Mouse (Mus musculus) spleen, adult 2 months (tissue): ENCODE data around the gene Olfr624. TPM values are rescaled to one million over a fixed set of nuclear protein-coding genes. Genes with fewer than 3 reads are reported as not detected.

ENCODE experiments used
- DNase-seq, 2 experiments: peaks; one replicate each; pipeline versions ENCODE4 v3.0.0 to v3.0.0-alpha.2; 2012 to 2021; ENCODE audit warnings: low spot score in 2 of 2, low read depth in 1 of 2
- H3K27ac ChIP-seq: fragments of 200-500 bp; 2 replicates; pipeline ENCODE4 v1.5.1; 2012; ENCODE audit warnings: low read length, inconsistent platforms; ENCODE audit not compliant: insufficient read depth
- H3K27me3 ChIP-seq: fragments of 200-500 bp; 2 replicates; pipeline ENCODE4 v1.6.1; 2012; ENCODE audit warnings: mild to moderate bottlenecking, moderate library complexity, low read length, inconsistent platforms; ENCODE audit not compliant: control insufficient read depth, insufficient read depth
- H3K36me3 ChIP-seq: fragments of 200-500 bp; 2 replicates; pipeline ENCODE4 v1.6.1; 2012; ENCODE audit warnings: mild to moderate bottlenecking, low read length, inconsistent platforms; ENCODE audit not compliant: control insufficient read depth, insufficient read depth
- H3K4me1 ChIP-seq: fragments of 200-500 bp; 2 replicates; pipeline ENCODE4 v1.6.1; 2011; ENCODE audit warnings: inconsistent platforms; ENCODE audit not compliant: control insufficient read depth, insufficient read depth, insufficient read length
- H3K4me3 ChIP-seq: fragments of 200-500 bp; 2 replicates; pipeline ENCODE4 v1.5.1; 2011; ENCODE audit warnings: mild to moderate bottlenecking, inconsistent platforms; ENCODE audit not compliant: insufficient read depth, insufficient read length; ENCODE audit errors: extremely low read depth
- CTCF ChIP-seq: fragments of 200-500 bp; IDR thresholded peaks from 2 replicates; pipeline ENCODE4 v1.5.1; 2011; ENCODE audit warnings: mild to moderate bottlenecking, inconsistent platforms; ENCODE audit not compliant: insufficient read depth, insufficient read length, insufficient replicate concordance; ENCODE audit errors: extremely low read depth
- POLR2A ChIP-seq: fragments of 200-500 bp; IDR thresholded peaks from 2 replicates; pipeline ENCODE4 v1.6.1; 2011; ENCODE audit warnings: low read depth, low read length, inconsistent platforms
- WGBS: fragments of 180-500 bp; shearing (Covaris S2); methylation state at CpG from one replicate; pipeline ENCODE4 v1.1.7; 2018; 5-methylcytosine and 5-hydroxymethylcytosine counted together
- polyA plus RNA-seq: library from polyadenylated mRNA; depleted of rRNA; stranded (reverse); fragments of >200 nt; gene quantifications from 2 replicates; pipeline ENCODE4 v1.2.3, GENCODE M21; 2012; rRNA removed

Gene Olfr624
- polyA plus RNA-seq, 1 experiment = not detected

GRCm38 (mm10) chr7:103642602-103643001 is 28.4 kb downstream of the Olfr624 start, which contains the start of gene Olfr622:
Olfr622 (minus strand) TSS chr7:103642702.
- no peaks in the 10 kb centered on the region for H3K36me3 ChIP-seq
- no peak within 1 kb of the TSS for H3K4me3 ChIP-seq
- no peak for DNase-seq
- TF ChIP-seq CTCF (no peak), POLR2A (no peak)
- WGBS = 83% methylated on average over 1 of the region's 1 CpGs
- H3K4me1 ChIP-seq = no peaks in the 10 kb centered on the region
- no peaks in the 10 kb centered on the region for H3K27me3 ChIP-seq
- no peak within 1 kb of the TSS for H3K27ac ChIP-seq

GRCm38 (mm10) chr7:103636795-103637194 is 34.2 kb downstream of the Olfr624 start:
- TF ChIP-seq POLR2A (no peak), CTCF (no peak)
- Histone ChIP-seq H3K4me3 (no peak overlapping the region), H3K27ac (no peak overlapping the region), H3K4me1 (no peaks in the 10 kb centered on the region), H3K36me3 (no peaks in the 10 kb centered on the region), H3K27me3 (no peaks in the 10 kb centered on the region)
- DNase-seq = no peak

Other genes with a start within 250 kb of the Olfr624 start
- gene Olfr605, start 225.8 kb downstream of the Olfr624 start, polyA plus RNA-seq = not detected in 2 replicates
- not detected in 2 replicates for gene Olfr606, start 222.1 kb downstream of the Olfr624 start, polyA plus RNA-seq
- not detected in 2 replicates for gene Olfr607, start 207.0 kb downstream of the Olfr624 start, polyA plus RNA-seq
- not detected in 2 replicates for gene Olfr608, start 201.3 kb downstream of the Olfr624 start, polyA plus RNA-seq
- not detected in 2 replicates for gene Olfr609, start 173.1 kb downstream of the Olfr624 start, polyA plus RNA-seq
- gene Olfr610, start 159.1 kb downstream of the Olfr624 start, polyA plus RNA-seq = not detected in 2 replicates
- gene Olfr611, start 150.3 kb downstream of the Olfr624 start, polyA plus RNA-seq = not detected in 2 replicates
- gene Olfr612, start 128.5 kb downstream of the Olfr624 start, polyA plus RNA-seq = not detected in 2 replicates
- gene Olfr613, start 123.1 kb downstream of the Olfr624 start, polyA plus RNA-seq = not detected in 2 replicates
- not detected in 2 replicates for gene Olfr615, start 115.1 kb downstream of the Olfr624 start, polyA plus RNA-seq
- not detected in 2 replicates for gene Olfr616, start 102.0 kb downstream of the Olfr624 start, polyA plus RNA-seq
- gene Olfr617, start 98.1 kb downstream of the Olfr624 start, polyA plus RNA-seq = not detected in 2 replicates
- not detected in 2 replicates for gene Olfr618, start 81.1 kb downstream of the Olfr624 start, polyA plus RNA-seq
- not detected in 2 replicates for gene Olfr619, start 70.6 kb downstream of the Olfr624 start, polyA plus RNA-seq
- gene Olfr620, start 58.7 kb downstream of the Olfr624 start, polyA plus RNA-seq = not detected in 2 replicates
- gene Olfr622, start 28.5 kb downstream of the Olfr624 start, polyA plus RNA-seq = not detected in 2 replicates
- not detected in 2 replicates for gene Olfr623, start 7.5 kb downstream of the Olfr624 start, polyA plus RNA-seq
- not detected in 2 replicates for gene Olfr625-ps1, start 11.5 kb upstream of the Olfr624 start, polyA plus RNA-seq
- not detected in 2 replicates for gene Olfr243, start 43.5 kb upstream of the Olfr624 start, polyA plus RNA-seq
- gene Olfr628, start 59.2 kb upstream of the Olfr624 start, polyA plus RNA-seq = not detected in 2 replicates
- gene Olfr629, start 73.8 kb upstream of the Olfr624 start, polyA plus RNA-seq = not detected in 2 replicates
- gene Olfr630, start 86.1 kb upstream of the Olfr624 start, polyA plus RNA-seq = not detected in 2 replicates
- not detected in 2 replicates for gene Olfr69, start 100.4 kb upstream of the Olfr624 start, polyA plus RNA-seq
- gene Olfr68, start 108.5 kb upstream of the Olfr624 start, polyA plus RNA-seq = not detected in 2 replicates
- not detected in 2 replicates for gene Olfr67, start 120.6 kb upstream of the Olfr624 start, polyA plus RNA-seq
- gene Hbb-bt, start 142.8 kb upstream of the Olfr624 start, polyA plus RNA-seq = 8,577 and 15,977 TPM in 2 replicates
- gene Hbb-bs, start 156.9 kb upstream of the Olfr624 start, polyA plus RNA-seq = 71,783 and 120,196 TPM in 2 replicates
- not detected in 2 replicates for gene Hbb-bh2, start 169.3 kb upstream of the Olfr624 start, polyA plus RNA-seq
- gene Hbb-bh1, start 172.0 kb upstream of the Olfr624 start, polyA plus RNA-seq = 0.15 TPM in 1 of 2 replicates, not detected in the other
- 0.14 TPM in 1 of 2 replicates, not detected in the other for gene Hbb-y, start 182.0 kb upstream of the Olfr624 start, polyA plus RNA-seq
- gene Olfr66, start 215.1 kb upstream of the Olfr624 start, polyA plus RNA-seq = not detected in 2 replicates
- not detected in 2 replicates for gene Olfr64, start 223.3 kb upstream of the Olfr624 start, polyA plus RNA-seq
- gene Olfr65, start 232.3 kb upstream of the Olfr624 start, polyA plus RNA-seq = not detected in 2 replicates